Mouse (Mus musculus) hindbrain, embryonic 15.5 days (tissue): ENCODE results near the gene Strap. TPM values are rescaled to one million over a fixed set of nuclear protein-coding genes. Genes with fewer than 3 reads are reported as not detected.

Experiments used
- ATAC-seq: fragments of 200-750 bp; cut with Nextera tagmentation; 2 replicates; pipeline ENCODE4 v1.8.0; 2017; ENCODE audit warnings: low read depth, moderate number of reproducible peaks, moderate TSS enrichment; ENCODE audit not compliant: low FRiP score
- H3K27ac ChIP-seq: fragments of 300-500 bp; sonication (generic); replicated peaks from 2 replicates; pipeline ENCODE4 v1.5.1; 2015; ENCODE audit warnings: mild to moderate bottlenecking, inconsistent platforms
- H3K27me3 ChIP-seq: fragments of 300-500 bp; sonication (generic); 2 replicates; pipeline ENCODE4 v1.6.1; 2015; ENCODE audit warnings: control low read depth, inconsistent platforms
- H3K36me3 ChIP-seq: fragments of 300-500 bp; sonication (generic); 2 replicates; pipeline ENCODE4 v1.6.1; 2015; ENCODE audit warnings: control low read depth, inconsistent platforms
- H3K4me1 ChIP-seq: fragments of 300-500 bp; sonication (generic); replicated peaks from 2 replicates; pipeline ENCODE4 v1.6.1; 2015; ENCODE audit warnings: control low read depth, inconsistent platforms
- H3K4me2 ChIP-seq: fragments of 300-500 bp; sonication (generic); 2 replicates; pipeline ENCODE4 v1.6.1; 2015; ENCODE audit warnings: moderate library complexity, mild to moderate bottlenecking, inconsistent platforms
- H3K4me3 ChIP-seq: fragments of 300-500 bp; sonication (generic); 2 replicates; pipeline ENCODE4 v1.5.1; 2015; ENCODE audit warnings: mild to moderate bottlenecking, inconsistent platforms
- H3K9ac ChIP-seq: fragments of 300-500 bp; sonication (generic); 2 replicates; pipeline ENCODE4 v1.6.1; 2015; ENCODE audit warnings: inconsistent platforms
- H3K9me3 ChIP-seq: fragments of 300-500 bp; sonication (generic); 2 replicates; pipeline ENCODE4 v1.6.1; 2016; ENCODE audit warnings: control low read depth, inconsistent platforms
- WGBS: fragments of 180-500 bp; shearing (Covaris S2); methylation state at CpG from one replicate; pipeline ENCODE4 v1.1.7; 2015; 5-methylcytosine and 5-hydroxymethylcytosine counted together
- polyA plus RNA-seq: library from polyadenylated mRNA; unstranded; fragments of >200 nt; fragmentation: Nextera tagmentation; extraction: Ambion mirVana; gene quantifications from 2 replicates; pipeline ENCODE4 v1.2.1, GENCODE M21; 2015

Strap gene
- polyA plus RNA-seq, 1 experiment from 2014 or later = 156 TPM

DNA sequence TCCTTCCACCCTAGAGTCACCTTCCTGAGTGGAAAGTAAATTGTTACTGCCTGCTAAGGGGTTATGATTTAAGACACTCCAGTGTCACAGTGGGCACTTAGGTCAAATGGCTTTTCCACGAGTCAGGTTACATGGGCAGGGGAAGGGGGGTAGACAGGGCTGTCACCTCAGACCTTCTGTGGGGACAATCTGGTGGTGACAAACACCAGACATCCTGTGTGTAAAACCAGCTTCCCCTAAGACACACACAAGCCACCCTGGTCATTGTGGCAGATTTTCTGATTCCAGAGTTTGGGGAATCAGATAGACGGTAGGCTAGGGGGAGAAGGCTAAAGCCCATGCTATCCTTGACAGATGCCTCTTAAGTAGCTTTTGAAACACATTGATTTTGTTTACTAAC is 60.6 kb downstream of the Strap start:
- H3K27ac ChIP-seq = no peak overlapping the region
- 0 out of 2 replicates have a peak, but pooled peaks cover 3% of the 10 kb centered on the region for H3K36me3 ChIP-seq
- WGBS = 81% methylated on average over 2 of the region's 2 CpGs
- H3K27me3 ChIP-seq = no peaks in the 10 kb centered on the region
- H3K4me3 ChIP-seq = no peak overlapping the region
- peaks cover 5% of the 10 kb centered on the region; the same call in 1 of the 2 replicates for H3K9me3 ChIP-seq
- H3K4me1 ChIP-seq = 0 out of 2 replicates have a peak, but pooled peaks cover 2% of the 10 kb centered on the region
- no peak for ATAC-seq
- H3K4me2 ChIP-seq = no peak overlapping the region
- H3K9ac ChIP-seq = no peak overlapping the region

DNA sequence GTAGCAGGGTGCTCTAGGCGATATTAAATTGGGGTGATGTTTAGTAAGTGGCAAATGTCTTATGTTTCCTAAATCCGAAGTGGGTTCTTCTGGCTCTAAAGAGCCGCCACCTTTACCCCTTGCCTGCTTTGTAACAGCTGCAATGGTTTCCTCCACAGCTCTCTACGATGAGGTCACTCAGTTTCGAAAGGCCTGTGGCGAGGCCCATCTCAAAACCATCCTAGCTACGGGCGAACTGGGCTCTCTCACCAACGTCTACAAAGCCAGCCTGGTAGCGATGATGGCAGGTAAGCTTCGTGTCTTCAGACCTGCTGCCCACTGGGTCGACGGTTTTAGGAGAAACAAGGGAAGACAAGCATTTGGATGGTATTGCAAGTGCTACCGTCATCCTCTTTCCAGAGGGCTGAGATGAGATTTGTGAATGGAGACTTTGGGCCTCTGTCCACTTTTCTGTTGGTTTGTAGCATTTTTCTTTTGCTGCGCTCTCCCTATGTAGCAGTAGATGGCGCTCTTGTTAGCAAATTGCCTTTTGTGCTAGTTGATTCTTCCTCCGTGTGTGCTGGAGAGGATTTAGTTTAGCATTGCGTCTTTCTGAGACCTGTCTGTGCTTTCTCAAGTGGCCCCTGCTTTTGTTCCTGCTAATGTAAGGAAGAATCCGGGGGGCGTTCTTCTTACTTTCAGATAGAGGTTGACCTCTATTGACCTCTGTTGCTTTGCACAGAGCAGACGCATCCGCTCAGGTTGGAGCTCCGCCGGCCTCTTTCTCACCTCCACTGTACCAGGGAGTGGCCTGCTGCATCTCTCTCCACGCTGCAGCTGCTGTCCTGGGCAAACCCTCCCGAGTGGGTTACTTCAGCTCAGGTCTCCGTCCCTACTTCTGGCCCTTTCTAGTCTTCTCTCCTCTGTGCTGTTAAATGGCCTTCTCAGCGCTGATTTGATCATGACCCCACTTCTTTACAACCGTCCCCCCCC is 62.0 kb downstream of the Strap start:
- no peaks in the 10 kb centered on the region for H3K27me3 ChIP-seq
- WGBS = 75% methylated on average over 29 of the region's 29 CpGs
- no peak overlapping the region for H3K4me3 ChIP-seq
- H3K27ac ChIP-seq = no peak overlapping the region
- H3K4me2 ChIP-seq = no peak overlapping the region
- H3K9ac ChIP-seq = no peak overlapping the region
- 0 out of 2 replicates have a peak, but pooled peaks cover 3% of the 10 kb centered on the region for H3K36me3 ChIP-seq
- peak; percentile 72; the same call in 1 of the 2 replicates for ATAC-seq
- 0 out of 2 replicates have a peak, but pooled peaks cover 2% of the 10 kb centered on the region for H3K4me1 ChIP-seq
- peaks cover 5% of the 10 kb centered on the region; the same call in 1 of the 2 replicates for H3K9me3 ChIP-seq

DNA sequence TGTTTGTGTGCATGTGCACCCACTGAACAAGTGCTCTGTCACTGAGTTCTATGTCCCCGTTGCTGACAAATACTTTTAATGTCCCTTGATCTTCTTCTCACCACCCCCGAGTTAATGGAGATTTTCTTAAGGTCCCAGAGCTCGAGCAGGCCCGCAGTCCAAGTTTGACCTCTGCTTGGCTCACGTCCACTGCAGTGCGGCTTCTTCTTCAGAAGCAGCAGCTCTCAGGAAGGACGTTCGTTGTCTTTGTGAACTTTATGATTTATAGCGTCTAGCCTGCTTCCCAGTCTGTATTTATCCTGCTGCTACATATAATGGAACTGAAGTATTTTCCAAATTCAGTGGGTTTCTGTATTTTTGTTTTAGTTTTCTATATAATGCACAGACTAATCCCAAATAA is 64.4 kb downstream of the Strap start:
- Histone ChIP-seq H3K4me3 (no peak overlapping the region), H3K36me3 (0 out of 2 replicates have a peak, but pooled peaks cover 3% of the 10 kb centered on the region), H3K27ac (no peak overlapping the region), H3K27me3 (no peaks in the 10 kb centered on the region), H3K4me1 (0 out of 2 replicates have a peak, but pooled peaks cover 2% of the 10 kb centered on the region), H3K4me2 (no peak overlapping the region), H3K9me3 (peaks cover 5% of the 10 kb centered on the region; the same call in 1 of the 2 replicates), H3K9ac (no peak overlapping the region)
- 95% methylated on average over 9 of the region's 9 CpGs for WGBS
- ATAC-seq = no peak

Other genes starting within 250 kb of the Strap start
- gene Eps8, start 80.2 kb upstream of the Strap start, polyA plus RNA-seq = 25.4 and 27.5 TPM in 2 replicates
- 12.6 and 13.4 TPM in 2 replicates for gene Dera, start 19.5 kb downstream of the Strap start, polyA plus RNA-seq